17 mouse cellular contexts compared by ENCODE assay signal in genomic region chr5:33853086-33853485, GRCm38 (mm10). TPM values are rescaled to one million over a fixed set of nuclear protein-coding genes. Genes with fewer than 3 reads are reported as not detected.
DNase-seq lines count a peak whose midpoint lies in the region; ATAC-seq and TF ChIP-seq lines count a peak whose summit lies in the region.
"Had no signal": no experiment of that assay in that cellular context is flagged by ENCODE, and none has a peak within 500 bp of the region (broad histone marks: within the 10 kb centered on the region; RNA-seq: fewer than 3 reads in every experiment).

No protein-coding gene starts in this region.

- no peak overlapping the region for H3K4me3 ChIP-seq in kidney, adult 2 months (ENCODE audit: insufficient read depth, low read depth, low read length)
- H3K4me3 ChIP-seq: embryonic facial prominence, embryonic 13.5 days; forebrain, embryonic 12.5 days; limb, embryonic 13.5 days; lung, embryonic 15.5 days; myocyte had no signal

- TF ChIP-seq CTCF in kidney, adult 2 months (conservative IDR thresholded peaks at IDR 0.05; ENCODE audit: insufficient read depth, insufficient read length, low read depth, low read length): 0 out of 2 replicates have a peak, but pooled peaks have one; percentile 8

- ATAC-seq in CD4-positive, CD25-positive, alpha-beta regulatory T cell, adult 4 months: no peak
- ATAC-seq: inflammation-experienced regulatory T-cells, adult 6 months had no signal

- DNase-seq in CD4-positive, CD25-positive, alpha-beta regulatory T cell, adult 2 months (ENCODE audit: low read depth, low spot score): peak; percentile 19
- no peak for DNase-seq in kidney, adult 2 months
- no peak for DNase-seq in kidney, adult 8-10 months
- peak; percentile 7 for DNase-seq in retina, postnatal 1 day
- DNase-seq in retina, embryonic 14.5 days (ENCODE audit: low spot score): no peak
- peak; percentile 36 for DNase-seq in ZHBTc4 (ENCODE audit: low read depth, low spot score)
- no peak for DNase-seq in adrenal gland, postnatal 25 days
- DNase-seq: adrenal gland, adult 2 months; kidney, postnatal 14 days; right cerebral cortex, postnatal 14 days had no signal

- no peak overlapping the region for H3K27ac ChIP-seq in kidney, adult 2 months (ENCODE audit: insufficient read depth, low read depth, low read length)
- H3K27ac ChIP-seq: embryonic facial prominence, embryonic 13.5 days; forebrain, embryonic 12.5 days; limb, embryonic 13.5 days; lung, embryonic 15.5 days had no signal

- no peaks in the 10 kb centered on the region for H3K27me3 ChIP-seq in kidney, adult 2 months (replicated peaks; ENCODE audit: control insufficient read depth, insufficient read depth, low read length)
- H3K27me3 ChIP-seq: embryonic facial prominence, embryonic 13.5 days; forebrain, embryonic 12.5 days; limb, embryonic 13.5 days; lung, embryonic 15.5 days had no signal

- TF ChIP-seq POLR2A in kidney, adult 2 months (IDR thresholded peaks at IDR 0.05; ENCODE audit: low read depth, low read length): no peak

- 95% methylated on average over 1 of the region's 1 CpGs for WGBS in kidney, adult 2 months

- H3K36me3 ChIP-seq in kidney, adult 2 months (ENCODE audit: control insufficient read depth, insufficient read depth, low read length): peaks cover 6% of the 10 kb centered on the region; the same call in 1 of the 2 replicates

- H3K4me1 ChIP-seq in kidney, adult 2 months (ENCODE audit: control insufficient read depth, insufficient read depth, low read length): no peaks in the 10 kb centered on the region
- H3K4me1 ChIP-seq: embryonic facial prominence, embryonic 13.5 days; forebrain, embryonic 12.5 days; limb, embryonic 13.5 days; lung, embryonic 15.5 days had no signal

RNA-seq across cellular contexts. Expression of gene Nsd2, which starts 32.6 kb away (rescaled TPM):
- polyA plus RNA-seq in CD4-positive, CD25-positive, alpha-beta regulatory T cell, adult 4 months (2017; shearing (Covaris generic)): 10 to 100 TPM; 12.0 to 13.0 TPM
- 6.3 and 6.8 TPM in 2 replicates for polyA plus RNA-seq in kidney, adult 2 months (2012; rRNA removed)
- total RNA-seq in adrenal gland, postnatal 25 days (2021): 40.3 and 53.6 TPM in 2 replicates

Comparison
In these comparisons a context has a peak if more than half of its experiments do, and no peak if none do; other contexts are left out.
1. DNase-seq: peak in CD4-positive, CD25-positive, alpha-beta regulatory T cell, adult 2 months (single experiment), retina, postnatal 1 day (single experiment) and ZHBTc4 (single experiment); none in kidney, adult 2 months (single experiment), kidney, adult 8-10 months (0 of 2), retina, embryonic 14.5 days (single experiment) and adrenal gland, postnatal 25 days (single experiment).